Mouse (Mus musculus): ENCODE results near the gene Cx3cr1.

DNA sequence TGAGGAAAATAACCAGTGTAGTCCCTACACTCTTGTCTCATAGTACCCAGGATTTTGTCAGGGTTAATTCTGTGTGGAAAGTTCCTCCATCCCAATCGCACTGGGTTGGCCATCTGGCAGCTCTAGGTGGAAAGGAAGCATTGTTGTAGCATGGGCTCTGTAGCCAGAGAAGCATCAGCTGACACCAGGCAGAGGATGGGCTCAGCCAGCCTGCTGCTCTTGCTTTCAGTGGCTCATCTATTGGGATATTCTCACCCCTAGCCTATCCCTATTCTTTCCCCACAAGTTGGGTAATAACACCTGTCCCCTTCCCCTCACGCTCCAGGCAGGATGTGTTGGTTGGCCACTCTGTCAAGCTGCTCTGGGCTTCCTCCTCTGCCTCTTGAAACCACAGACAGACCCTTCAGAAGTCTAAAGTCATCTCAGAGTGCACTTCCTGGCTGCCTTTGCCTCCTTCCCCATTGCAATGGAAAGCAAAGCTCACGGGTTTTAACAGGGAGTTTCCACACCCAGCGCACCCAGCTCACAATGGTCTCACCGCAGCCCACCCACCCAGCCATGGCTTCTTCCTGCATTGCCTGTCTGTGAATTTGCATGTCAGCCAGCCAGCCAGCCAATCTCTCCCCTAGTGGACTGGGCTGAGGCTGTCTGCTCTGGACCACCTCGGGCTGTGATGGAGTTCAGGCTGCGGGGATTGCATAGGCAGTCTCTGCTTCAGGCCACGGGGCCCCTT is 15.0 kb downstream of the Cx3cr1 start:
- no peak for TF ChIP-seq POLR2A (IDR thresholded peaks at IDR 0.05; ENCODE audit: low read depth, low read length)
- TF ChIP-seq CTCF (IDR thresholded peaks at IDR 0.05; ENCODE audit: extremely low read depth, insufficient read length, insufficient replicate concordance, low read depth, low read length): no peak

All from small intestine, adult 2 months (tissue).